Mouse (Mus musculus) cerebellum, adult 18-20 months (tissue): ENCODE measurements around the gene Cpne7.
A peak's percentile ranks its signal among the peaks of the same experiment; 100 is the strongest.

ENCODE experiments used
- DNase-seq, 2 experiments: peaks; one replicate each; pipeline ENCODE4 v3.0.0; 2021

Cpne7 gene

GRCm38 (mm10) chr8:123114644-123115043 is 2.5 kb upstream of the Cpne7 start:
- no peak for DNase-seq

- DNase-seq: no peak
Measured at GRCm38 (mm10) chr8:123117744-123118143, 570 bp downstream of the Cpne7 start.

- DNase-seq: no peak
Measured at GRCm38 (mm10) chr8:123122059-123122458, 4.9 kb downstream of the Cpne7 start.

GRCm38 (mm10) chr8:123122670-123123069 is 5.5 kb downstream of the Cpne7 start:
- no peak for DNase-seq

GRCm38 (mm10) chr8:123126193-123126816 is 9.1 kb downstream of the Cpne7 start:
- DNase-seq: no peak

GRCm38 (mm10) chr8:123131041-123131440 is 13.9 kb downstream of the Cpne7 start:
- DNase-seq: no peak

- no peak for DNase-seq
Measured at GRCm38 (mm10) chr8:123132953-123133352, 15.8 kb downstream of the Cpne7 start.

GRCm38 (mm10) chr8:123134149-123134713 is 17.1 kb downstream of the Cpne7 start:
- no peak for DNase-seq

- DNase-seq: no peak
Measured at GRCm38 (mm10) chr8:123135406-123135805, 18.2 kb downstream of the Cpne7 start.

- DNase-seq: no peak
Measured at GRCm38 (mm10) chr8:123135806-123136205, 18.6 kb downstream of the Cpne7 start.

GRCm38 (mm10) chr8:123136287-123136686 is 19.1 kb downstream of the Cpne7 start:
- no peak for DNase-seq

- no peak for DNase-seq
Measured at GRCm38 (mm10) chr8:123137645-123138077, 20.5 kb downstream of the Cpne7 start.

GRCm38 (mm10) chr8:123138741-123139140 is 21.6 kb downstream of the Cpne7 start:
- DNase-seq: no peak

- DNase-seq: peak; percentile 78 to 81
Measured at GRCm38 (mm10) chr8:123141741-123142462, 24.7 kb downstream of the Cpne7 start.

GRCm38 (mm10) chr8:123145279-123145678 is 28.1 kb downstream of the Cpne7 start:
- no peak for DNase-seq

GRCm38 (mm10) chr8:123146390-123146789 is 29.2 kb downstream of the Cpne7 start:
- no peak for DNase-seq

GRCm38 (mm10) chr8:123150737-123151171 is 33.6 kb downstream of the Cpne7 start:
- no peak for DNase-seq

GRCm38 (mm10) chr8:123155177-123155576 is 38.0 kb downstream of the Cpne7 start:
- DNase-seq: peak; percentile 19 to 23

- no peak for DNase-seq
Measured at GRCm38 (mm10) chr8:123156070-123156773, 39.0 kb downstream of the Cpne7 start.

- DNase-seq: no peak
Measured at GRCm38 (mm10) chr8:123157888-123158465, 40.8 kb downstream of the Cpne7 start, which contains the start of gene Sult5a1. TSS of gene Sult5a1 (minus strand) at chr8:123158315.

- no peak for DNase-seq
Measured at GRCm38 (mm10) chr8:123181391-123181790, 64.2 kb downstream of the Cpne7 start.
